Mouse (Mus musculus): ENCODE measurements around the gene BC017158. TPM values are rescaled to one million over a fixed set of nuclear protein-coding genes. Genes with fewer than 3 reads are reported as not detected.

Gene BC017158
- polyA plus RNA-seq, 1 experiment from 2014 or later: 22.5 TPM

DNA sequence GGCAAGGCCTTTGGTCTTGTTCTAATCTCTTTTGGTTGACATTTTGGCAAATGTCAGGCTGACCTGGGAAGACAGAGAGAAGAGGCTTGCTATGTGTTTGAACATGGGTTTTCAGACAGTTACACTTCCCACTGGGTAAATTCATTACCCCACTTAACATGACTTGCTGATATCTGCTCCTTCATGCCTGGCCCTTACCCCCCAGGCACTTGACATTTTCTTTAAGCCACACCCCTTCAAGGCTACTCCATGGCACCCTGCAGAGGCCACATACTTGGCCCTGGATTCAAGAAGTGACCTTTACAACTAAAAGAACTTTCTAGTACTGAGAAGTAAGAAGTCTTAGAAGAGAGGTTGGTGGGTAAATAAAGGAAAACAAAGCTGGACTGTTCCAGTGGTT is 9.9 kb upstream of the BC017158 start:
- Histone ChIP-seq H3K4me2 (no peak overlapping the region), H3K4me1 (replicated peaks) (peaks cover 17% of the 10 kb centered on the region), H3K27ac (no peak overlapping the region), H3K27me3 (no peaks in the 10 kb centered on the region), H3K36me3 (no peaks in the 10 kb centered on the region), H3K9me3 (no peaks in the 10 kb centered on the region), H3K4me3 (replicated peaks) (no peak overlapping the region), H3K9ac (replicated peaks) (no peak overlapping the region)
- no peak for ATAC-seq (ENCODE audit: insufficient number of reproducible peaks, insufficient read depth, low FRiP score, low TSS enrichment, low read depth)

DNA sequence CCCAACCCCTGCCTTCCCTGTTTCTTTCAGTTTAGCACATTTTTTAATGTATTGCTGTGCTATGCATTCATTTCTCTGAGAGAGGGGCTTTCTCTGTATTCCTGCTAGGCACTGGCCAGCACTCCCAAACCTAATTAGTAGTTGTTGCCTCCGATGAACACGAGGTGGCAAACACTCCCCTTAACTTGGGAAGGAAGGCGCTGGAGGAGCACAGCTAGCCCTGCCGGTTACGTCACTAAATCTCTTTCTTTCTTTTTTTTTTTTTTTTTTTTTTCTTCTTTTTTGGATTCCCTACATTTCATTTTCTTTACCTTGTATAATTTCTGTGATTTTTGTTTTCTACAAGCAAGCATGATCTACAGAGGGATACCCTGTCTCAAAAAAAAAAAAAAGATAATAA is 6.9 kb upstream of the BC017158 start:
- Histone ChIP-seq H3K4me1 (replicated peaks) (peaks cover 24% of the 10 kb centered on the region), H3K9me3 (no peaks in the 10 kb centered on the region), H3K36me3 (no peaks in the 10 kb centered on the region), H3K4me2 (no peak overlapping the region), H3K4me3 (replicated peaks) (no peak overlapping the region), H3K27ac (no peak overlapping the region), H3K27me3 (no peaks in the 10 kb centered on the region), H3K9ac (replicated peaks) (no peak overlapping the region)
- 2% methylated on average over 5 of the region's 5 CpGs for WGBS
- no peak for ATAC-seq (ENCODE audit: insufficient number of reproducible peaks, insufficient read depth, low FRiP score, low TSS enrichment, low read depth)

GRCm38 (mm10) chr7:128304198-128304597 is 6.2 kb upstream of the BC017158 start:
- Histone ChIP-seq H3K4me3 (replicated peaks) (no peak overlapping the region), H3K27ac (no peak overlapping the region), H3K9ac (replicated peaks) (no peak overlapping the region), H3K4me1 (replicated peaks) (peaks cover 24% of the 10 kb centered on the region), H3K4me2 (no peak overlapping the region), H3K36me3 (no peaks in the 10 kb centered on the region), H3K27me3 (no peaks in the 10 kb centered on the region), H3K9me3 (no peaks in the 10 kb centered on the region)
- ATAC-seq (ENCODE audit: insufficient number of reproducible peaks, insufficient read depth, low FRiP score, low TSS enrichment, low read depth): no peak
- 56% methylated on average over 6 of the region's 6 CpGs for WGBS

- Histone ChIP-seq H3K27me3 (no peaks in the 10 kb centered on the region), H3K4me2 (no peak overlapping the region), H3K9me3 (no peaks in the 10 kb centered on the region), H3K27ac (no peak overlapping the region), H3K4me3 (replicated peaks) (no peak overlapping the region), H3K9ac (replicated peaks) (no peak overlapping the region), H3K4me1 (replicated peaks) (peaks cover 36% of the 10 kb centered on the region), H3K36me3 (no peaks in the 10 kb centered on the region)
- no peak for ATAC-seq (ENCODE audit: insufficient number of reproducible peaks, insufficient read depth, low FRiP score, low TSS enrichment, low read depth)
- WGBS: 72% methylated on average over 3 of the region's 3 CpGs
These were observed 4.2 kb upstream of the BC017158 start for GRCm38 (mm10) chr7:128302151-128302550.

DNA sequence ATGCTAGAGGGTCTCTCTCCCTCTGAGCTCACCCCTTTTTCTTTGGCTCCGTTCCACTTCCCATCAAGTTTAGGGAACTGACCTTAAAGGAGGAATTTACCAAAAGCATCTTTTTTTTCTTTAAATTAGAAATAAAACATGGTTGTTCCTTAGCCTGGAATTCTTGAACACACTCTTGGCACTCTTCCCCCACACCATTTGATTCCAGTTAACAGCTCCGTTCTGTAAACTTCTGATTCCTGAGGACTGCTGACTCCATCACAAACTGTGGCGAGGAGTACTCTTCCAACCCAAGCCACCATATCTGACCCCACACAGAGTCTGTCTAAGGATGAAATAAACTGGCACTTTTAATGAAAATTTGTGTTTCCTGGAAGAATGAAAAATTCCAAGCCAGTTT is 3.0 kb upstream of the BC017158 start:
- Histone ChIP-seq H3K4me1 (replicated peaks) (peaks cover 41% of the 10 kb centered on the region), H3K4me2 (no peak overlapping the region), H3K27ac (no peak overlapping the region), H3K9ac (replicated peaks) (no peak overlapping the region), H3K4me3 (replicated peaks) (no peak overlapping the region), H3K9me3 (no peaks in the 10 kb centered on the region), H3K27me3 (no peaks in the 10 kb centered on the region), H3K36me3 (0 out of 2 replicates have a peak, but pooled peaks cover under 1% of the 10 kb centered on the region)
- 69% methylated on average over 3 of the region's 3 CpGs for WGBS
- ATAC-seq (ENCODE audit: insufficient number of reproducible peaks, insufficient read depth, low FRiP score, low TSS enrichment, low read depth): no peak

- H3K9me3 ChIP-seq: no peaks in the 10 kb centered on the region
- H3K36me3 ChIP-seq: peaks cover 16% of the 10 kb centered on the region
- H3K9ac ChIP-seq (replicated peaks): 0 out of 2 replicates have a peak overlapping the region, but pooled peaks have one; percentile 90
- H3K4me2 ChIP-seq: peak overlapping the region; percentile 84
- H3K4me3 ChIP-seq (replicated peaks): peak overlapping the region; percentile 89
- peak overlapping the region; percentile 89; the same call in 1 of the 2 replicates for H3K27ac ChIP-seq
- H3K27me3 ChIP-seq: no peaks in the 10 kb centered on the region
- WGBS: 74% methylated on average over 8 of the region's 8 CpGs
- peak; percentile 52 for ATAC-seq (ENCODE audit: insufficient number of reproducible peaks, insufficient read depth, low FRiP score, low TSS enrichment, low read depth)
- H3K4me1 ChIP-seq (replicated peaks): peaks cover 30% of the 10 kb centered on the region
These were observed 742 bp upstream of the BC017158 start for GRCm38 (mm10) chr7:128298481-128299342.

DNA sequence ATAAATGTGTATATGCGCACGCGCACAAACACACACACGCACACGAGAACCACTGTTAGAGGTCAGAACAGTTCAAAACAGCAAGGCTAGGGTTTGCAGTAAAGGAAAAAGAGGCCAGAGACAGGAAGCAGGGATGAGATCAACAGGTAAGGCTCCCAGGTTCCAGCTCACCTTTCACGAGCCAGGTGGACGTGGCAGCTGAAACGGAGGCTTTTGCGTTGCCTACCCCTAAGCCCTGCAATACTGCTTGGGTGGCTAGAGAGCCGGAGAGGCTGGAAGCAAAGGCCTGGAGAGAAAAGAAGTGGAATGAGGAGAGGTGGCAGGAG is 716 bp downstream of the BC017158 start:
- Histone ChIP-seq H3K4me2 (peak overlapping the region; percentile 84), H3K27me3 (no peaks in the 10 kb centered on the region), H3K9me3 (no peaks in the 10 kb centered on the region), H3K36me3 (peaks cover 24% of the 10 kb centered on the region), H3K4me1 (replicated peaks) (peaks cover 25% of the 10 kb centered on the region), H3K27ac (peak overlapping the region; percentile 89), H3K4me3 (replicated peaks) (peak overlapping the region; percentile 89), H3K9ac (replicated peaks) (peak overlapping the region; percentile 90)
- WGBS: 29% methylated on average over 10 of the region's 10 CpGs
- ATAC-seq (ENCODE audit: insufficient number of reproducible peaks, insufficient read depth, low FRiP score, low TSS enrichment, low read depth): no peak

GRCm38 (mm10) chr7:128296514-128296913 is 1.5 kb downstream of the BC017158 start:
- ATAC-seq (ENCODE audit: insufficient number of reproducible peaks, insufficient read depth, low FRiP score, low TSS enrichment, low read depth): no peak
- Histone ChIP-seq H3K27ac (no peak overlapping the region), H3K9me3 (no peaks in the 10 kb centered on the region), H3K9ac (replicated peaks) (no peak overlapping the region), H3K4me2 (peak overlapping the region; percentile 84), H3K36me3 (peaks cover 26% of the 10 kb centered on the region), H3K27me3 (no peaks in the 10 kb centered on the region), H3K4me3 (replicated peaks) (no peak overlapping the region), H3K4me1 (replicated peaks) (peaks cover 25% of the 10 kb centered on the region)
- 43% methylated on average over 3 of the region's 3 CpGs for WGBS

DNA sequence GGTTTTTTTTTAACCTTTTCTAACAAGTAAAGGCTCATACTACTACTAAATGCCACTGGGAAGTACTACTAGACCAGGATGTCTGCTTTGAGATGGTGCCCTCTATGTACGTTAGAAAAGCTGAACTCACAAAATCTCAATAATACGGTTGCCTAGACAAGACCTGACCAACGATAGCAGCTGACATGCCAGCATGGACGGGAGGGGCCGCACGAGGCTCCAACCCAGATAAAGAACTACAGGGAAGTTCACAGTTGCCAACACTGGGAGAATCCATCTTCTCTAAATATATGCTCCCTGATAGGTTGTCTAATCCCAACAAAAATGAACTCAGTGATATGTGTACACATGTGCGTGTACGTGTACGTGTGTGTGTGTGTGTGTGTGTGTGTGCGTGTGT is 3.2 kb downstream of the BC017158 start:
- no peak overlapping the region for H3K9ac ChIP-seq (replicated peaks)
- no peak overlapping the region for H3K4me3 ChIP-seq (replicated peaks)
- no peak overlapping the region for H3K4me2 ChIP-seq
- WGBS: 91% methylated on average over 10 of the region's 10 CpGs
- H3K4me1 ChIP-seq (replicated peaks): peaks cover 17% of the 10 kb centered on the region
- H3K27ac ChIP-seq: no peak overlapping the region
- peaks cover 43% of the 10 kb centered on the region for H3K36me3 ChIP-seq
- H3K9me3 ChIP-seq: no peaks in the 10 kb centered on the region
- ATAC-seq (ENCODE audit: insufficient number of reproducible peaks, insufficient read depth, low FRiP score, low TSS enrichment, low read depth): no peak
- H3K27me3 ChIP-seq: no peaks in the 10 kb centered on the region

- Histone ChIP-seq H3K9ac (replicated peaks) (no peak overlapping the region), H3K9me3 (no peaks in the 10 kb centered on the region), H3K36me3 (peaks cover 65% of the 10 kb centered on the region), H3K27ac (peak overlapping the region; percentile 14; the same call in 1 of the 2 replicates), H3K27me3 (no peaks in the 10 kb centered on the region), H3K4me1 (replicated peaks) (peaks cover 14% of the 10 kb centered on the region), H3K4me2 (no peak overlapping the region), H3K4me3 (replicated peaks) (no peak overlapping the region)
- no peak for ATAC-seq (ENCODE audit: insufficient number of reproducible peaks, insufficient read depth, low FRiP score, low TSS enrichment, low read depth)
- WGBS: 31% methylated on average over 9 of the region's 9 CpGs
These were observed 8.9 kb downstream of the BC017158 start for GRCm38 (mm10) chr7:128288923-128289544.

GRCm38 (mm10) chr7:128285060-128285459 is 12.9 kb downstream of the BC017158 start:
- H3K9me3 ChIP-seq: no peaks in the 10 kb centered on the region
- H3K4me2 ChIP-seq: no peak overlapping the region

More at GRCm38 (mm10) chr7:128285060-128285459, 12.9 kb downstream of the BC017158 start:
- 91% methylated on average over 8 of the region's 8 CpGs for whole genome bisulfite sequencing
- Histone ChIP-seq H3K27me3 (no peaks in the 10 kb centered on the region), H3K36me3 (peaks cover 51% of the 10 kb centered on the region), H3K9ac (replicated peaks) (no peak overlapping the region), H3K4me3 (replicated peaks) (no peak overlapping the region), H3K27ac (no peak overlapping the region), H3K4me1 (replicated peaks) (peaks cover 21% of the 10 kb centered on the region)
- ATAC-seq (ENCODE audit: insufficient number of reproducible peaks, insufficient read depth, low FRiP score, low TSS enrichment, low read depth): no peak

Measured in limb, embryonic 12.5 days (tissue).